Mouse (Mus musculus) cerebellum, adult 18-20 months (tissue): ENCODE measurements at regions not wholly inside any gene's neighbourhood (a gene's known extent, or its start where the extent isn't known, plus 50 kb on each side); places are given as distances from the start of the nearest gene placed in this dataset.

Experiments
- DNase-seq, 2 experiments: peaks; one replicate each; pipeline ENCODE4 v3.0.0; 2021

- DNase-seq: no peak
Observed at GRCm38 (mm10) chr5:111660447-111660846, 73.3 kb upstream of the Gm26897 start.

- no peak for DNase-seq
Observed at GRCm38 (mm10) chr5:111660968-111661367, 72.8 kb upstream of the Gm26897 start.

- peak in 1 of 2 experiments; percentile 6 for DNase-seq
Observed at GRCm38 (mm10) chr5:111661971-111662370, 71.8 kb upstream of the Gm26897 start.

GRCm38 (mm10) chr5:111663831-111664230 is 69.9 kb upstream of the Gm26897 start:
- DNase-seq: no peak

GRCm38 (mm10) chr5:111665406-111665805 is 68.3 kb upstream of the Gm26897 start:
- no peak for DNase-seq

- no peak for DNase-seq
Observed at GRCm38 (mm10) chr5:111666007-111666406, 67.7 kb upstream of the Gm26897 start.

GRCm38 (mm10) chr5:111667901-111668300 is 65.8 kb upstream of the Gm26897 start:
- DNase-seq: no peak

- DNase-seq: no peak
Observed at GRCm38 (mm10) chr5:111669139-111669538, 64.6 kb upstream of the Gm26897 start.

- DNase-seq: no peak
Observed at GRCm38 (mm10) chr5:111671762-111672161, 62.0 kb upstream of the Gm26897 start.

GRCm38 (mm10) chr5:111674976-111675672 is 58.6 kb upstream of the Gm26897 start:
- no peak for DNase-seq

GRCm38 (mm10) chr5:111675673-111676261 is 58.0 kb upstream of the Gm26897 start:
- DNase-seq: no peak

- no peak for DNase-seq
Observed at GRCm38 (mm10) chr5:111677847-111678311, 55.8 kb upstream of the Gm26897 start.

- DNase-seq: no peak
Observed at GRCm38 (mm10) chr5:111678496-111678895, 55.2 kb upstream of the Gm26897 start.

GRCm38 (mm10) chr5:111681362-111682028 is 52.2 kb upstream of the Gm26897 start:
- DNase-seq: no peak

- DNase-seq: peak in 1 of 2 experiments; percentile 8
Observed at GRCm38 (mm10) chr5:111682899-111683298, 50.8 kb upstream of the Gm26897 start.
